Mouse (Mus musculus): ENCODE measurements around the gene Clasp2.

GRCm38 (mm10) chr9:113844029-113844428 is 102.8 kb downstream of the Clasp2 start:
- TF ChIP-seq CTCF (IDR thresholded peaks at IDR 0.05; ENCODE audit: insufficient read depth, low read depth, low read length) (no peak), POLR2A (IDR thresholded peaks at IDR 0.05; ENCODE audit: insufficient read depth, low read depth, low read length) (no peak)

Measured in olfactory bulb, adult 2 months (tissue).